ENCODE assay signal across 40 mouse cellular contexts in the genomic region with DNA sequence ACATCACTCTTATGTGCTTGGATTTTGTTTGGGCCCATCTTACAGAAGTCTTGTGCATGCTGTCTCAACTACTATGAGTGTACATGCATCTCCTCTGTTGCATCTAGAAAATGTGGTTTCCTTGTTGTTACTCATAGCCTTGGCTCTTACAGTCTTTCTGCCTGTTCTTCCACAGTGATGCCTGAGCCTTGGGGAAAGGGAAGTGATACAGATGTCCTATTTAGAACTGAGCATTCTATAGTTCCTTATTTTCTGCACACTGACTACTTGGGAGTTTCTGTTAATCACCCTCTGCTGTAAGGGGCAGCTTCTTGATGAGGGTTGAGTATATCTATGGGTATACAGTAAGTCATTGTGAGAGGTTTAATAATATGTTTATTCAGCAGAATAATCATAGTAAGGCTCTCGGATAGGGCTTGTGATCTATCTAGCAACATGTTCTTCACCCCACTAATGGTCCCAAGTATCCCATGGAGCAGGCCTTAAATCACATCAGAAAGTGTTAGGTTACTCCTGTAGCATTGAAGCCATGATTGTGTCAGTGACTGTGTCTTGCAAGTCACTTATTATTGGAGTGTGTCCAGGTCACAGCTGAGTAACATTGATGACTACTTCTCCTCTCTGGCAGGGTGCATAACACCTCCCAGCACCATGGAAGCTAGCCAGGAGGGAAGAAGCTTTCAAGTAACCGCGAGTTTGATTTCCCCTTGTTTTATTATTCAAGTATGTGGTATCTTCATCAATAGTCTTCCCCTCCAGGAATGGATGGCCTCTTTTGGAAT. TPM values are rescaled to one million over a fixed set of nuclear protein-coding genes. Genes with fewer than 3 reads are reported as not detected.
DNase-seq lines count a peak whose midpoint lies in the region; ATAC-seq and TF ChIP-seq lines count a peak whose summit lies in the region.
"Had no signal": no experiment of that assay in that cellular context is flagged by ENCODE, and none has a peak within 500 bp of the region (broad histone marks: within the 10 kb centered on the region; RNA-seq: fewer than 3 reads in every experiment).

No protein-coding gene starts in this region.

- intact Hi-C loops in left cerebral cortex, postnatal 4 days (cut with DNase I): no loop called here
- intact Hi-C loops in left cerebral cortex, postnatal 10 days (cut with DNase I): no loop called here

- no peak overlapping the region for H3K9ac ChIP-seq in intestine, postnatal 0 days (ENCODE audit: low read depth, low read length)
- H3K9ac ChIP-seq in forebrain, embryonic 11.5 days (ENCODE audit: low read length): no peak overlapping the region
- H3K9ac ChIP-seq: embryonic facial prominence, embryonic 13.5 days; heart, embryonic 15.5 days; hindbrain, embryonic 14.5 days; liver, embryonic 13.5 days; neural tube, embryonic 13.5 days had no signal

- no peaks in the 10 kb centered on the region for H3K27me3 ChIP-seq in heart, embryonic 10.5 days (ENCODE audit: insufficient read depth, poor library complexity, severe bottlenecking)
- no peaks in the 10 kb centered on the region for H3K27me3 ChIP-seq in intestine, postnatal 0 days (replicated peaks; ENCODE audit: control insufficient read depth, insufficient read depth, low read length)
- no peaks in the 10 kb centered on the region for H3K27me3 ChIP-seq in forebrain, embryonic 11.5 days (ENCODE audit: control insufficient read depth, insufficient read depth, low read length)
- H3K27me3 ChIP-seq: embryonic facial prominence, embryonic 13.5 days; heart, embryonic 15.5 days; liver, embryonic 13.5 days; neural tube, embryonic 13.5 days had no signal

- H3K9me3 ChIP-seq in heart, embryonic 10.5 days: no peaks in the 10 kb centered on the region
- H3K9me3 ChIP-seq in intestine, postnatal 0 days (ENCODE audit: control insufficient read depth): no peaks in the 10 kb centered on the region
- no peaks in the 10 kb centered on the region; the same call in 1 of the 2 replicates for H3K9me3 ChIP-seq in forebrain, embryonic 11.5 days (ENCODE audit: control insufficient read depth, low read length)
- H3K9me3 ChIP-seq: forebrain, embryonic 10.5 days; heart, embryonic 15.5 days; liver, embryonic 13.5 days; neural tube, embryonic 13.5 days had no signal

- H3K4me3 ChIP-seq in heart, embryonic 10.5 days: no peak overlapping the region
- H3K4me3 ChIP-seq in intestine, postnatal 0 days (ENCODE audit: low read depth, low read length): no peak overlapping the region
- H3K4me3 ChIP-seq in forebrain, embryonic 11.5 days (ENCODE audit: low read depth, low read length): no peak overlapping the region
- H3K4me3 ChIP-seq: embryonic facial prominence, embryonic 13.5 days; forebrain, embryonic 10.5 days; gastrocnemius, adult 2 months; heart, embryonic 15.5 days; layer of hippocampus, adult 2 months; left cerebral cortex, adult 2 months; liver, embryonic 13.5 days; neural tube, embryonic 13.5 days had no signal

- WGBS in heart, embryonic 10.5 days: 78% methylated on average over 3 of the region's 3 CpGs
- WGBS in intestine, postnatal 0 days: 81% methylated on average over 3 of the region's 3 CpGs
- WGBS in forebrain, embryonic 11.5 days: 87% methylated on average over 3 of the region's 3 CpGs

- TF ChIP-seq CTCF in intestine, postnatal 0 days (IDR thresholded peaks at IDR 0.05; ENCODE audit: low read depth): no peak

- no peaks in the 10 kb centered on the region for H3K36me3 ChIP-seq in heart, embryonic 10.5 days
- H3K36me3 ChIP-seq in intestine, postnatal 0 days (ENCODE audit: control insufficient read depth, insufficient read depth): no peaks in the 10 kb centered on the region
- H3K36me3 ChIP-seq in forebrain, embryonic 11.5 days (ENCODE audit: control insufficient read depth, insufficient read depth, low read length): no peaks in the 10 kb centered on the region
- H3K36me3 ChIP-seq: embryonic facial prominence, embryonic 13.5 days; forebrain, embryonic 10.5 days; heart, embryonic 15.5 days; liver, embryonic 13.5 days; neural tube, embryonic 13.5 days had no signal

- peak; percentile 92 for ATAC-seq in common myeloid progenitor, adult 5-6 weeks (replicated peaks; ENCODE audit: low read depth, poor library complexity, severe bottlenecking)
- no peak for ATAC-seq in intestine, postnatal 0 days
- no peak for ATAC-seq in forebrain, embryonic 11.5 days (replicated peaks; ENCODE audit: low FRiP score)
- ATAC-seq: activated CD4-positive, CD25-positive, alpha-beta regulatory T cell, adult 4 months; forebrain, embryonic 16.5 days; inflammation-experienced regulatory T-cells, adult 6 months; midbrain, embryonic 16.5 days had no signal

- DNase-seq in heart, embryonic 10.5 days (ENCODE audit: low spot score): peak; percentile 36
- no peak for DNase-seq in heart, adult 9 months (ENCODE audit: low spot score in 2 of 2)
- peak; percentile 13 for DNase-seq in left cerebral cortex, postnatal 4 days
- DNase-seq in left cerebral cortex, postnatal 10 days (ENCODE audit: extremely low spot score in 1 of 2, low spot score in 2 of 2): no peak
- DNase-seq in 416B (ENCODE audit: low read depth): peak; percentile 2
- no peak for DNase-seq in forebrain, embryonic 11.5 days (ENCODE audit: low spot score)
- DNase-seq: adrenal gland, postnatal 14 days; B cell, adult 2 months; cerebellum, adult 11-12 months; cerebellum, adult 9-11 months; gastrocnemius, adult 2 months; gastrocnemius, postnatal 36 days; heart, postnatal 36 days; kidney, adult 8-10 months; kidney, postnatal 25 days; liver, embryonic 13.5 days; lung, adult 18-20 months; right cerebral cortex, postnatal 14 days had no signal

- H3K4me2 ChIP-seq in intestine, postnatal 0 days (replicated peaks; ENCODE audit: low read depth): no peak overlapping the region
- no peak overlapping the region for H3K4me2 ChIP-seq in forebrain, embryonic 11.5 days (ENCODE audit: low read depth, low read length, severe bottlenecking)
- H3K4me2 ChIP-seq: embryonic facial prominence, embryonic 13.5 days; heart, embryonic 15.5 days; hindbrain, embryonic 14.5 days; liver, embryonic 13.5 days; midbrain, embryonic 11.5 days; neural tube, embryonic 13.5 days had no signal

- H3K27ac ChIP-seq in heart, embryonic 10.5 days: no peak overlapping the region
- H3K27ac ChIP-seq in intestine, postnatal 0 days (ENCODE audit: low read depth, low read length): no peak overlapping the region
- no peak overlapping the region for H3K27ac ChIP-seq in forebrain, embryonic 11.5 days (ENCODE audit: low read depth, low read length)
- H3K27ac ChIP-seq: embryonic facial prominence, embryonic 13.5 days; forebrain, embryonic 10.5 days; gastrocnemius, adult 2 months; heart, embryonic 15.5 days; hindbrain, embryonic 14.5 days; layer of hippocampus, adult 2 months; left cerebral cortex, adult 2 months; liver, embryonic 13.5 days; macrophage; neural tube, embryonic 13.5 days had no signal

- no peaks in the 10 kb centered on the region for H3K4me1 ChIP-seq in heart, embryonic 10.5 days
- no peaks in the 10 kb centered on the region for H3K4me1 ChIP-seq in intestine, postnatal 0 days (replicated peaks; ENCODE audit: control insufficient read depth, insufficient read depth, low read length)
- H3K4me1 ChIP-seq in forebrain, embryonic 11.5 days (replicated peaks; ENCODE audit: control insufficient read depth, insufficient read depth, low read length): no peaks in the 10 kb centered on the region
- H3K4me1 ChIP-seq: embryonic facial prominence, embryonic 13.5 days; forebrain, embryonic 10.5 days; heart, embryonic 15.5 days; liver, embryonic 13.5 days; neural tube, embryonic 13.5 days had no signal

RNA-seq across cellular contexts. Expression of a gene that starts 21.6 kb away (rescaled TPM):
- polyA plus RNA-seq in heart, embryonic 10.5 days (2016; fragmentation: Nextera tagmentation; extraction: Ambion mirVana): not detected in 2 replicates
- not detected for total RNA-seq in left cerebral cortex, postnatal 4 days (2021)
- total RNA-seq in left cerebral cortex, postnatal 10 days (2021): not detected
- not detected in 2 replicates for total RNA-seq in common myeloid progenitor, adult 5-6 weeks (2017)
- polyA plus RNA-seq in intestine, postnatal 0 days (2015; fragmentation: Nextera tagmentation; extraction: Ambion mirVana): not detected in 2 replicates
- not detected in 2 replicates for polyA plus RNA-seq in forebrain, embryonic 11.5 days (2014; fragmentation: Nextera tagmentation; extraction: Ambion mirVana)
- total RNA-seq: adrenal gland, postnatal 14 days; gastrocnemius, adult 2 months; gastrocnemius, postnatal 36 days; heart, adult 8-10 months; heart, postnatal 36 days; layer of hippocampus, adult 2 months; layer of hippocampus, postnatal 14 days; left cerebral cortex, adult 2 months; left cerebral cortex, postnatal 36 days had no signal
- polyA plus RNA-seq: activated CD4-positive, CD25-positive, alpha-beta regulatory T cell, adult 4 months; embryonic facial prominence, embryonic 13.5 days; forebrain, embryonic 10.5 days; forebrain, embryonic 16.5 days; heart, embryonic 15.5 days; hindbrain, embryonic 14.5 days; inflammation-experienced regulatory T-cells, adult 6 months; limb, embryonic 14.5 days; liver, embryonic 13.5 days; macrophage; midbrain, embryonic 11.5 days; midbrain, embryonic 16.5 days; neural tube, embryonic 13.5 days; small intestine, adult 2 months; stomach, embryonic 14.5 days; thymus, postnatal 0 days had no signal

Comparison
In these comparisons a context has a peak if more than half of its experiments do, and no peak if none do; other contexts are left out.
1. DNase-seq: peak in heart, embryonic 10.5 days (single experiment), left cerebral cortex, postnatal 4 days (single experiment) and 416B (single experiment); none in heart, adult 9 months (0 of 2), left cerebral cortex, postnatal 10 days (0 of 2) and forebrain, embryonic 11.5 days (single experiment).